Mouse (Mus musculus) myocyte (in vitro differentiated cells): ENCODE measurements around the gene Zdhhc18. TPM values are rescaled to one million over a fixed set of nuclear protein-coding genes. Genes with fewer than 3 reads are reported as not detected.

ENCODE experiments used
- H3K27me3 ChIP-seq: one replicate; pipeline ENCODE4 v1.6.1; 2011; ENCODE audit not compliant: control insufficient read depth, insufficient read depth, insufficient read length
- H3K36me3 ChIP-seq: one replicate; pipeline ENCODE4 v1.6.1; 2011; ENCODE audit not compliant: control insufficient read depth, insufficient read depth
- H3K4me2 ChIP-seq: one replicate; pipeline ENCODE4 v1.6.1; 2011; ENCODE audit warnings: low read depth, control low read depth
- H3K4me3 ChIP-seq: one replicate; pipeline ENCODE4 v1.5.1; 2011; ENCODE audit warnings: mild to moderate bottlenecking, control low read depth, moderate library complexity
- H3K79me2 ChIP-seq: one replicate; pipeline ENCODE4 v1.6.1; 2011; ENCODE audit not compliant: control insufficient read depth, insufficient read depth
- H3ac ChIP-seq: one replicate; pipeline ENCODE4 v1.6.1; 2011; ENCODE audit not compliant: control insufficient read depth, insufficient read length
- CEBPB ChIP-seq: IDR thresholded peaks from 2 replicates; pipeline ENCODE4 v1.6.1; 2011; ENCODE audit warnings: mild to moderate bottlenecking, moderate library complexity; ENCODE audit not compliant: poor library complexity, insufficient read depth, severe bottlenecking
- E2F4 ChIP-seq: IDR thresholded peaks from one replicate; pipeline ENCODE4 v1.6.1; 2011; ENCODE audit warnings: mild to moderate bottlenecking, control low read depth, moderate library complexity; ENCODE audit not compliant: insufficient read depth
- MAX ChIP-seq: IDR thresholded peaks from one replicate; pipeline ENCODE4 v1.6.1; 2011; ENCODE audit warnings: low read depth, mild to moderate bottlenecking, control low read depth
- MYOD1 ChIP-seq, 3 experiments: IDR thresholded peaks; one replicate each; pipeline ENCODE4 v1.6.1; 2011; ENCODE audit warnings: control low read depth in 2 of 3, low read depth in 2 of 3, mild to moderate bottlenecking in 2 of 3, moderate library complexity in 1 of 3; ENCODE audit not compliant: insufficient read length in 2 of 3, control insufficient read depth in 1 of 3
- MYOG ChIP-seq, 3 experiments: IDR thresholded peaks; one replicate each; pipeline ENCODE4 v1.6.1; 2011; ENCODE audit warnings: control low read depth in 2 of 3, low read depth in 2 of 3, mild to moderate bottlenecking in 2 of 3; ENCODE audit not compliant: insufficient read length in 2 of 3, control insufficient read depth in 1 of 3, insufficient read depth in 1 of 3
- POLR2A ChIP-seq: IDR thresholded peaks from one replicate; pipeline ENCODE4 v1.6.1; 2011; ENCODE audit warnings: low read depth, mild to moderate bottlenecking, control low read depth, moderate library complexity; ENCODE audit not compliant: insufficient read length
- POLR2AphosphoS2 ChIP-seq: IDR thresholded peaks from one replicate; pipeline ENCODE4 v1.6.1; 2011; ENCODE audit warnings: low read depth, control low read depth; ENCODE audit not compliant: insufficient read length
- REST ChIP-seq: IDR thresholded peaks from one replicate; pipeline ENCODE4 v1.6.1; 2011; ENCODE audit warnings: mild to moderate bottlenecking, control low read depth, moderate library complexity; ENCODE audit not compliant: insufficient read depth, insufficient read length
- SRF ChIP-seq: IDR thresholded peaks from one replicate; pipeline ENCODE4 v1.6.1; 2011; ENCODE audit warnings: low read depth; ENCODE audit not compliant: control insufficient read depth, insufficient read length
- TCF12 ChIP-seq: IDR thresholded peaks from one replicate; pipeline ENCODE4 v1.6.1; 2011; ENCODE audit warnings: mild to moderate bottlenecking, control low read depth; ENCODE audit not compliant: poor library complexity, insufficient read depth, severe bottlenecking
- TCF3 ChIP-seq: IDR thresholded peaks from one replicate; pipeline ENCODE4 v1.6.1; 2011; ENCODE audit warnings: low read depth, control low read depth; ENCODE audit not compliant: insufficient read length
- USF1 ChIP-seq: IDR thresholded peaks from one replicate; pipeline ENCODE4 v1.6.1; 2011; ENCODE audit warnings: low read depth, mild to moderate bottlenecking, control low read depth, moderate library complexity
- polyA plus RNA-seq: library from polyadenylated mRNA; unstranded; fragments of >200 nt; fragmentation: generic; extraction: Trizol; gene quantifications from one replicate; pipeline ENCODE4 v1.2.1, GENCODE M21; 2012; ENCODE audit warnings: missing spikeins

Gene Zdhhc18
- polyA plus RNA-seq, 1 experiment: 14.3 TPM

GRCm38 (mm10) chr4:133675594-133676016, 25.7 kb upstream of the Zdhhc18 start:
- H3K79me2 ChIP-seq: no peaks in the 10 kb centered on the region
- peaks cover 9% of the 10 kb centered on the region for H3K36me3 ChIP-seq
- no peak overlapping the region for H3ac ChIP-seq
- H3K4me2 ChIP-seq: peak overlapping the region; percentile 37
- TF ChIP-seq MAX (no peak), E2F4 (no peak), MYOD1 (IDR thresholded peaks at IDR 0.05; ENCODE audit: control insufficient read depth in 1 of 3, insufficient read length in 2 of 3, low read depth in 2 of 3) (no peak), USF1 (no peak), REST (no peak), MYOG (IDR thresholded peaks at IDR 0.05; ENCODE audit: control insufficient read depth in 1 of 3, insufficient read depth in 1 of 3, insufficient read length in 2 of 3, low read depth in 2 of 3) (no peak), TCF3 (no peak), POLR2A (no peak), CEBPB (no peak), SRF (no peak), TCF12 (no peak), POLR2AphosphoS2 (no peak)
- H3K27me3 ChIP-seq: no peaks in the 10 kb centered on the region
- H3K4me3 ChIP-seq: no peak overlapping the region

- peaks cover 6% of the 10 kb centered on the region for H3K36me3 ChIP-seq
- H3K4me3 ChIP-seq: no peak overlapping the region
- H3K79me2 ChIP-seq: no peaks in the 10 kb centered on the region
- H3ac ChIP-seq: no peak overlapping the region
- H3K27me3 ChIP-seq: no peaks in the 10 kb centered on the region
- TF ChIP-seq POLR2AphosphoS2 (no peak), E2F4 (no peak), USF1 (no peak), REST (no peak), MAX (no peak), CEBPB (no peak), SRF (no peak), TCF12 (no peak), MYOD1 (IDR thresholded peaks at IDR 0.05; ENCODE audit: control insufficient read depth in 1 of 3, insufficient read length in 2 of 3, low read depth in 2 of 3) (no peak), TCF3 (no peak), POLR2A (no peak), MYOG (IDR thresholded peaks at IDR 0.05; ENCODE audit: control insufficient read depth in 1 of 3, insufficient read depth in 1 of 3, insufficient read length in 2 of 3, low read depth in 2 of 3) (no peak)
- no peak overlapping the region for H3K4me2 ChIP-seq
Observed at GRCm38 (mm10) chr4:133674331-133674695, 24.4 kb upstream of the Zdhhc18 start.

DNA sequence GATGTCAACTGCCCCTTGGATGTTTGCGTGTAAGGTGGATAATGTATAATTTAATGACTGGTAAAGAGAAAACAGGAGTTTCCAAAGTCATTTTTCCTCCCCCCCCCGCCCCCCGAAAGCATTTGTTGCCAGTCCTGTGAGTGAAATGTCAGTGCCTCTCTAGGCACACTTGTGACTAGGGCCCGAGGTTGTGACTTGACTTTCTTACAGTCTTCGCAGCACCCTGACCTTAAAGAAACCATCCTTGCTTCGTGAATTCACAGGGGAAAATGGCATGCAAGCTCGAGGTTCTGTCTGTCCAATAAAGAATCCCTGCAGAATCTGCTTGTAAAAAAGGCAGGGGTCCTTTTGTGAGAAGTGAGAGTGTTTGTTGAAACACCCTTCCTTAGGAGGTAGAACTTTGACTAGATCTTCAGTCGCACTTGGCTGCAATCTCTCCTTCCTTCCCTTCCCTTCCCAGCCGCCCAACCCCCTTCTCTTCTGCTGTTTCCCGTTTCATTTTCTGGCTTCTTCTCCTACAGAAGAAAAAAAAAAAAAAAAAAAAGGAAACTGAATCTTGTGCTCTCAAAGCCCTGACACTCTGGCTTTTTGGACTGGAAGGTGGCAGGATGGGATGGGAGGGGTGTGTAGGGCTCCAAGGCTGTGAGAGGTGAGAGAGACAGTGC, 23.8 kb upstream of the Zdhhc18 start:
- Histone ChIP-seq H3K4me2 (peak overlapping the region; percentile 88), H3ac (no peak overlapping the region), H3K79me2 (no peaks in the 10 kb centered on the region), H3K4me3 (peak overlapping the region; percentile 73), H3K27me3 (no peaks in the 10 kb centered on the region), H3K36me3 (peaks cover under 1% of the 10 kb centered on the region)
- no peak for TF ChIP-seq POLR2A
- no peak for TF ChIP-seq POLR2AphosphoS2
- TF ChIP-seq REST: no peak
- no peak for TF ChIP-seq MYOG (IDR thresholded peaks at IDR 0.05; ENCODE audit: control insufficient read depth in 1 of 3, insufficient read depth in 1 of 3, insufficient read length in 2 of 3, low read depth in 2 of 3)
- no peak for TF ChIP-seq TCF3
- TF ChIP-seq MYOD1 (IDR thresholded peaks at IDR 0.05; ENCODE audit: control insufficient read depth in 1 of 3, insufficient read length in 2 of 3, low read depth in 2 of 3): no peak
- no peak for TF ChIP-seq SRF

DNA sequence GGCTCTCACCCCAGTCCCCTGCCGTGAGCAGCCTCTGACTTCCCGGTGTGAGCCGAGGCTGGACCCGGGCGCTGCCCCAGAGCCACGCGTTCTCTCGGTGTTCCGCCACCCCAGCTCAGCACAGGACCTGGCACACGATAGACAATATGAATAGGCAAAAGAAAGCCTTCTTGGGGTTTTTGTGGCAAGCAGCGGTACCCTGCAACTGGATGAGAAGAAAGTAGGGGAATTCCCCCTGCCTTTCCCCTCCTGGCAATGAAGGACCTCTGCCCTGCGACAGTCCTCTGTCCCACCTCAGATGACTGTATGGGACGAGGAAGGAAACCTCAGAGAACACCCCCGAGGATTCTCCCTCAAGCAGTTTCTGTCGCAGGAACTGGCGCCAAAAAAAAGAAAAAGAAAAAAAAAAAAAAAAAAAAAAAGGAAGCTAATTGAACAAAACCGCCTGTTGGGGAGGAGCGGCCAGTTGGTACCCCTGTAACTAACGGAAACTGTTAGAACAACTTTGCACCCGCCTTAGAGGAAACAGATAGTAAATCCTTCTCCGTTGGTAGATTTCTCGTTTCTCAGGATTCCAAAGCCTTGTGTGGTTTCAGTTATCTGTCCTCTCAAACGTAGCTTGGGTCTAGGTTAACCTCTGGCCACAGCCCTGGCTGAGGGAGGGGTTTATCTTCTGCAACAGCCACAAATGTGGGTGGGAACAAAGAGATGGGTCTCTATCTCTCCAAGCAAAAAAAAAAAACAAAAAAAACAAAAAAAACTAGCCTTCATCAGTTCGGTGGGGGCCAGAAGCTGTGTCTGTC, 23.1 kb upstream of the Zdhhc18 start:
- Histone ChIP-seq H3K4me2 (peak overlapping the region; percentile 88), H3ac (peak overlapping the region; percentile 64), H3K79me2 (no peaks in the 10 kb centered on the region), H3K36me3 (no peaks in the 10 kb centered on the region), H3K4me3 (peak overlapping the region; percentile 73), H3K27me3 (no peaks in the 10 kb centered on the region)
- TF ChIP-seq MAX (no peak), TCF12 (no peak), POLR2AphosphoS2 (no peak), SRF (no peak)
